Mouse (Mus musculus) layer of hippocampus, adult 2 months (tissue): ENCODE data around the gene Crcp. TPM values are rescaled to one million over a fixed set of nuclear protein-coding genes. Genes with fewer than 3 reads are reported as not detected.
"Not testable (repeated sequence)": the region's sequence is repeated elsewhere in the genome, so short reads cannot be mapped to it uniquely, and the experiment has no call there.

Experiments
- DNase-seq, 2 experiments: peaks; one replicate each; pipeline ENCODE4 v3.0.0; 2022; ENCODE audit warnings: low spot score in 2 of 2
- H3K27ac ChIP-seq: fragments of 200-600 bp; 2 replicates; pipeline ENCODE4 v1.8.1; 2022
- H3K4me3 ChIP-seq: fragments of 200-600 bp; 2 replicates; pipeline ENCODE4 v1.8.1; 2022; ENCODE audit warnings: mild to moderate bottlenecking
- CTCF ChIP-seq: fragments of 200-600 bp; conservative IDR thresholded peaks from 2 replicates; pipeline ENCODE4 v1.8.1; 2022; ENCODE audit warnings: antibody characterized with exemption, mild to moderate bottlenecking, moderate library complexity
- total RNA-seq, 2 experiments: library from RNA; stranded (reverse); gene quantifications; 2 replicates each; pipeline ENCODE4 v1.2.3; 2021

Gene Crcp
- total RNA-seq, 2 experiments from 2014 or later: 35.6 to 35.7 TPM

DNA sequence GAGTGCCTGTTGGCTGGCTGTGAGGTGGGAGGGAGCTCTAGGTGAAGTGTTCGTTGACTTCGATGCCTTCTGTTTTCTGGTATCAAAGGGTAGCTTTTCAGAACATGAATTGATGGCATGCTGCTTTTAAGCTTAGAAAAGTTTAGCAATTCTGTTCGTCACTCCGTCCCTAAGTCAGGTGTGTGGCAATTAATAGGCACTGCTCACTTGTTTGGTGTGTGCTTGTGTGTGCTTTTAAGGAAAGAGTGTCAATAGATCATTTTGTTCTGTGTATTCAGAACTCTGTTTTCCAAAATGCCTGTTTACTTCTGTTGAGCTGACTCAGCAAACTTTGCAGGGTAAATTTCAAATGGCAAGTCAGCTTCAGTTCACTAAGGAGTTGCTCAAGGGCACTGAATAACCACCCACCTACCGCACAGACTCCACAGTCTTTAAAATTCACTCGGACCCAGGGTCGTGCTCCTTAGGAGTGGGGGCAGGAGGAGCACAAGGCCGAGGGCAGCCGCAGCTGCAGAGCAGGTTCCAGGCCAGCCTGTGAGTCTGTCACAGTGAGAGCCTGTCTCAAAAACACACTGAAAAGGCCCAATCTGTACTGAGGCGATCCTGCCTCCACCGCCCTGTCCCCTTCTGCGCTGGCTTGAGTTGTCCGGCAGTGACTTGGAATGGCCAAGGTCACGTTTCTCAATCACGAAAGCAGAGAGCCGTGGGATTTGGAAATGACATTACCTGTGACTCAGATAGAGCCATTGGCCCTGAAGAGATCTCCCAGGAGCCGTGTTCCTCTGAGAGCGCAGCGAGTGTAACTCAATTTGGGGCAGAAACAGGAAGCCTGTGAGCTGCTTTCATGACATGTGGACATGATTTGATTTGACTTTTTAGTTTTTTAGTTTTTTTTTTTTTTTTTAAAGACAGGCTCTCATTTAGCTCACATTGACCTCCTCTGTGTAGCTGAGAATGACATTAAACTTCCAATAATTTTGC lies 2.6 kb downstream of the Crcp start:
- H3K4me3 ChIP-seq: no peak overlapping the region
- H3K27ac ChIP-seq: no peak overlapping the region
- no peak for DNase-seq
- no peak for TF ChIP-seq CTCF

DNA sequence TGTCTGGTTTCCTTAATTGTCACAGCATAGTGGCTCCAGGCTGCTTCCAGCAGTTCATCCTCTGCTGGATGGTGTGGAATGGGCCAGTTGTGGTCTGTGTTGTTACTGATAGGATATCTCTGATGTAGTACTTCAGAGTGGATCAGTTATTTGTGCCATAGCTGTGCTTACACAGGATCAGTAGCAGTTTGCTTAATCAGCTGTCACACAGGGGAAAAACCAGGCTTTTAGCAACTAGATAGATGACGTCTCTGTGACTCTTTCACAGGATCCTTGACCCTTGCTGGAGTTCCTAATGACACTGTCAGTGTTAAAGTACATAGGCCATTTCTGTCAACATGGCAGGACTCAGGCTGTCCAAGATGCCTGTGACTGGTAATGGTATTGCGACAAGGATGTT lies 4.8 kb downstream of the Crcp start:
- no peak for TF ChIP-seq CTCF
- no peak overlapping the region for H3K4me3 ChIP-seq
- no peak for DNase-seq
- no peak overlapping the region for H3K27ac ChIP-seq

GRCm38 (mm10) chr5:130036300-130036699 lies 7.2 kb downstream of the Crcp start:
- not testable (repeated sequence) for DNase-seq, H3K27ac ChIP-seq

DNA sequence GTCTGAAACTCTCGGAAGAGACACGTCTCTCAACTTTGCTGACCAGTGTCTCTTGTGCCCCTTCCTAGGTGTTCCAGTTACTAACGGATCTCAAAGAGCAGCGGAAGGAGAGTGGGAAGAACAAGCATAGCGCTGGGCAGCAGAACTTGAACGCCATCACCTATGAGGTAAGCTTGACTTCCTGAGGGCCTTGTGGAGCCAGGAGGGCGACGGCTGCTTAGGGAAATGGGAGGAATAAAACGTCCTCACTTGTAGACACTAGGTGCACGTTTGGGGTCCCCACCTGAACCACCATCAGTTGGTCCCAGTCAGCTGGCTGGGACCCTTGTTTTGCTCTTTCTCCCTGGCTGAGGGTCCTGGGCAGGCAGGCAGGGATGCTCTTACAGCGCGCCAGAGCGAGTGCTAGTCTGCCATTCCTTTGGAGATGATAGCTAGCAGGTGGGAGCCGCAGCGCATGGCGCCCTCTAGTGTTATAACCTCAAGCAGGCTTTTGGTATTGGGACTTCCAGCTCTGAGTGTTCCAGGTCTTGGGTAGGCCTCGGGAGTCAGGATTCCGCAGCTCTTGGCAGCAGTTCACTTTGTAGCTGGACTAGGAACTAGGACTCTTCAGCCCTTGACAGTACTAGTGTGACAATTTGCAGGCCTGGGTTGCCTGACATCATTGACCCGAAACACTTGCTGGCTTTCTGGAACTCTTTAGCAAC lies 8.8 kb downstream of the Crcp start:
- Histone ChIP-seq H3K27ac (no peak overlapping the region), H3K4me3 (no peak overlapping the region)
- DNase-seq: peak; percentile 34 to 65
- peak; percentile 89 for TF ChIP-seq CTCF

More at GRCm38 (mm10) chr5:130036300-130036699, 7.2 kb downstream of the Crcp start:
- not testable (repeated sequence) for H3K4me3 ChIP-seq
- peak; percentile 58 for TF ChIP-seq CTCF

DNA sequence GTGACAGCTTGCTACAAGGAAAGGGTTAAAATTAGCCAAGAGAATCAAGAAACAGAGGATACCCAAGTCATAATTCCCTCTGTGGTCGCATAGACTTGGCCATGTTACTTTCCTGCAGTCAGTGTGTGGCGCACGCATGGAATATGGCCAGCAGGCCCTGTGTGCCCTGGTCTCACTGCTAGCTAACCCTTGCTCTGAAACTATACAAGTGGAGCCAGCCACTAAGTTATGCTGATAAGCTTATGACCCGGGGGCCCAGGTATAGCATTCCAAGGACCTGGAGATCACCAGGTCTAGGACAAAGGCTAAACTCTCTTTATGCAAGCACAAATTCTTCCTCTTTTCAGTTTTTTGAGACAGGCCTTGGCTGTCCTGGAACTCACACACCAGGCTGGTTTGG lies 11.7 kb downstream of the Crcp start:
- DNase-seq: no peak
- TF ChIP-seq CTCF: no peak

GRCm38 (mm10) chr5:130041262-130041661 lies 12.2 kb downstream of the Crcp start:
- TF ChIP-seq CTCF: no peak
- Histone ChIP-seq H3K4me3 (no peak overlapping the region), H3K27ac (no peak overlapping the region)
- DNase-seq: no peak

More for the DNA sequence above, 11.7 kb downstream of the Crcp start:
- H3K27ac ChIP-seq: no peak overlapping the region
- H3K4me3 ChIP-seq: no peak overlapping the region

- Histone ChIP-seq H3K27ac (peak overlapping the region; percentile 85), H3K4me3 (no peak overlapping the region)
- TF ChIP-seq CTCF: no peak
- DNase-seq: no peak
Observed at GRCm38 (mm10) chr5:130043741-130044140, 14.7 kb downstream of the Crcp start.

- DNase-seq: peak; percentile 64 to 71
- Histone ChIP-seq H3K27ac (peak overlapping the region; percentile 85), H3K4me3 (no peak overlapping the region)
- peak; percentile 91 for TF ChIP-seq CTCF
Observed at GRCm38 (mm10) chr5:130044201-130044695, 15.2 kb downstream of the Crcp start.

- Histone ChIP-seq H3K27ac (no peak overlapping the region), H3K4me3 (no peak overlapping the region)
- DNase-seq: no peak
- TF ChIP-seq CTCF: no peak
Observed at GRCm38 (mm10) chr5:130046100-130046499, 17.0 kb downstream of the Crcp start.

DNA sequence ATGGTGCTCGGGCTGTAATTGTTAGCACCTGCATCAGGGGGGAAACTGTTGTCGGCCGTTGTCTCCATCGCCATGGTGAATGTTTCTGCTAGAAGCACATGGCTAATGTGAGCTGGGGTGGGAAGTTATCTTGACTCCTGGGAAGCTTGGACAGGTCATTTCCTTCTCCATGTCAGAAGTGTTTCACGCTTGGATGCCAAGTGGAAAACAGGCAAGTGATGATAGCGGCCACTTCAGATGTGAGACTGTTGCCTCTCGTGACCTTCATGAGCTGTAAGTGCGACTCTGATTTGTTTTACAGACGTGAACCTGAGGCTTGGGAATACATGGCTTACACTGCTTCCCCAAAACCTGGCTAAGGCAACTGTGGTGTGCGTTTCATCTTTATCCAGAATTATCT lies 17.5 kb downstream of the Crcp start:
- Histone ChIP-seq H3K4me3 (no peak overlapping the region), H3K27ac (no peak overlapping the region)
- no peak for DNase-seq
- TF ChIP-seq CTCF: no peak

DNA sequence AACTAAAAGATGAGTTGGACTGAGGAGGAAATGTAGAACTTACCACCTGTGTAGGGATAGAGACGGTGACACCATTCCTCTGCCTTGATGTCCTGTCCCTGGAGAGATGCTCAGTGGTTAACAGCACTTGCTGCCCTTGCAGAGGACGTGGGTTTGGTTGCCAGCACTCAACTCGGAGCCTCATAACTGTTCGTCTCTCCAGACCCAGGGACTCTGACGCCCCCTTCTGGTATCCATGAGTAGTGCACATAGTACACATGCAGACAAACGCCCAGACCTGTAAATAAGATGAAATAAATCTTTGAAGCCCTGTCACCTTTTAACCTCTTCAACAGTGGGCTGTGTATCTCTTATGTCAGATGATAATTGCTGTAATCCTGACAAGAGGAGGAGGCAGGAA lies 17.9 kb downstream of the Crcp start:
- no peak for DNase-seq
- peak; percentile 57 for TF ChIP-seq CTCF
- Histone ChIP-seq H3K4me3 (no peak overlapping the region), H3K27ac (no peak overlapping the region)

DNA sequence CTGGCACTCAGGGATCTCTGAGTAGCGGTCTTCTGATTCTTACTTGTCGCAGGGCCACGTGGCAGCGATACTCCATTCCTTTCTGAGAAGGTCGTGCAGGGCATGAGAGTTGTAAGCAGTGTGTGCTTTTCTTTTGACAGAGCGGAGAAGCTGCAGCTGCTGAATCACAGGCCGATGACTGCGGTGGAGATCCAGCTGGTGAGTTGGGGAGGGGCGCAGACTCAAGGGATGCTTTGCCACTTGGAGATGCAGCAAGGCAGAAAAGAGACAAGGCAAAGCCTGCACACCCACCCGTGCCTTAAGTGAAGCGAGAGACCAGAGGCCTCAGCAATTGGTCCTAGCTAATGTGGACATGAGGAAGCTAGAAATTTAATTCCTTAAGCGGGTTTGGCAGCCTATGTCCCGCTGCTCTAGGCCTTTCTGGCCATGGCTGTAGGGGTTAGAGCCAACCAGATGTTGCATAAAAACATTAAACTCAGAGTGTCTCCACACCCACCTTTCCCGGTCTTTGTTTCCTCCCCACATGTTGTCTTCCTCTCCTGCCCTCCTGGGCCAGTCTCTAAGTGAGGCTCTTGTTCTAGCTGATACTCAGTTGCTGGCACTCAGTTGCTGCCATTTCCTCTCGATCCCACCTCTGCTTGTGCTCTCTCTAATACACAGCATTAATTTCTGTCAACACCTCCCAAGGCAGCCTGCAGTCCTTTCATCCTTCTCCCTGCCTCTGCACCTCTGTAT lies 19.9 kb downstream of the Crcp start:
- peak overlapping the region; percentile 8; the same call in 1 of the 2 replicates for H3K27ac ChIP-seq
- no peak for TF ChIP-seq CTCF
- no peak for DNase-seq
- H3K4me3 ChIP-seq: no peak overlapping the region
